Mouse (Mus musculus): ENCODE measurements around the gene Trio.

DNA sequence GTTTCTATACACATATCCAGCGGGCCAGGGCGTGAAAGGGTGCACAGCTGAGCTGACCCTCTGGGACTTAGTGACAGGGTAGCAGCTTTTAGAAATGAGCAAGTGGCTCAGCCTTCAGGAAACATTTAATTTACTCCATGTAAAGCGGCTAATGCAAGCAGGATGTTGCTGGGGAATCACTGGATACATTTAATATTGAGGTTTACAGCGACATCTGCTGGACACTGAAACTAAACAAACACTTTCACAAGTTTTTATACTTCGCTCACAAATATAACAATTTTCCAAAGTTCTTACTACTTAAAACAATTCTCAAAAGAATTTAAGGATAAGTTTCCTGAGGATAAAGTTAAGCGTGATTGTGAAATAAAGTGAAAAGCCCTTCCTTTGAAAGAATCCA, 174.3 kb downstream of the Trio start:
- no peak for TF ChIP-seq POLR2A (IDR thresholded peaks at IDR 0.05; ENCODE audit: borderline replicate concordance, control insufficient read depth, low read depth, low read length)
- no peak for TF ChIP-seq CTCF (IDR thresholded peaks at IDR 0.05; ENCODE audit: control insufficient read depth, insufficient read depth, low read length)
